Mouse (Mus musculus) CD8-positive naive resting alpha-beta T cell, adult 2 months (primary cell): ENCODE measurements around the gene Larp6.

Source experiments
- DNase-seq, 2 experiments: peaks; one replicate each; pipeline ENCODE4 v3.0.0; 2022; ENCODE audit warnings: low read depth in 2 of 2, low spot score in 2 of 2

The Larp6 gene

DNA sequence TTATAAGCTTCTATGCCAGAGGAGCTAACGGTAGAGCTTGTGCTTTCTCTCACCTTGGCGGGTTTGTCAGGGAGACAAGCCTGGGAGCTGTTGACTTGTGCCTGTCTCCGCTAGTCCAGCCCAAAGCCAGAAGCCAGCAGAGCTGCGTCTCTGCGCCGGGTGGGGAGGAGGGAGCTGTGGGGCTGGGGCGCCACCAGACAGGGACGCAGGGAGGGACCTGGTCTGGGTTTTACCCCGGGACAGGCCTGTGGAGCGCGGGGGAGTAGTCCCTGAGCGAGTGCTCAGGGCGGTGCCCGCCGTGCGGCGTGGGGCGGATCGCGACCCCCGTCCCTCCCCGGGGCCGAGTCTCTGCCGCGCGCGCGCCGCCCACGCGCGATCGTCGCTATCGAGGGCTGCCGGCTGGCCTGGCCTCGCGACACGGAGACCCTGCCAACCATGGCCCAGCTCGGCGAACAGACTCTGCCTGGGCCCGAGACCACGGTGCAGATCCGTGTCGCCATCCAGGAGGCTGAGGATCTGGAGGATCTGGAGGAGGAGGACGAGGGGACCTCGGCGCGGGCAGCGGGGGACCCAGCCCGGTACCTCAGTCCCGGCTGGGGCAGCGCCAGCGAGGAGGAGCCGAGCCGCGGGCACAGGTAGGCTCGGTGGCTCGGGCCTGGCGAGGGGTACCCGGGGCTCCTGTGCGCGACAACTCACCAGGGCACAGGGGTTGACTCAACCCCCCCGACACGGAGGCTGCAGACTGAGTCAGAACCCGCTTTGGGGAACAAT, at the start of gene Larp6:
Gene Larp6, plus strand, starts transcription at position 219 of the 771 bp plus-strand sequence.
- DNase-seq, result no peak

DNA sequence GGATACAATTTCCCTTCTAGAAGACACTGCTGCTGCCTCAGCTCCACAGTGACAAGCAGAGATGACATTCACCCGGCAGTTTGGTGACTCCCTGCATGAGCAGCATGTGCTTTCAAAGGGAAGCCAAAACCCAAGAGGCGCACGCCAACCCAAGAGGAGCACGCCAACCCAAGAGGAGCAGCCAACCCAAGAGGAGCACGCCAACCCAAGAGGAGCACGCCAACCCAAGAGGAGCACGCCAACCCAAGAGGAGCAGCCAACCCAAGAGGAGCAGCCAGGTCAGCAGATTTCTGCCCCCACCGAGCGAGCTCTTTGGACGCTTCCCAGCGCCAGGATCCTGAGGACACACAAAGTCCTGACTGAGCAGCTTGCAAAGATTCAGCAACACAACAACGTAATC, 48.4 kb upstream of the Larp6 start:
- DNase-seq, result no peak

DNA sequence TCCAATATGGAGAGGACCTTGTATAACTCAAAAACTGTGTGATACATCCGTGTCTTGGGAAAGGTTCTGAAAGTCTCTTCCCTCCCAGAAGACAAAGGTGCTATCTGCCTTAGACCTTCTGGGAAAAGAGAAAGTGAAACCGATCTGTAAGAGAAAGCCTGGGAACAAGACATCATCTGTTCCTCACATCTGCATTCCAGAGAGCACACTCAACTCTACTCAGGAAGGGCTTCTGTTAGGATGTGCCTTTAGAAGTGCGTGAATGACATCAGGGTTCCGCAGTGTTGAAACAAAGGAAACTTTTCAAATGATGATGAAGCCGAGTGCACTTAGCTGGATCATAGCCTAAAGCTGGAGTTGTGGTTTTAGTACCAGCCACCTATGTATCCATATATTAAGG, 47.9 kb upstream of the Larp6 start:
- DNase-seq, result no peak

DNA sequence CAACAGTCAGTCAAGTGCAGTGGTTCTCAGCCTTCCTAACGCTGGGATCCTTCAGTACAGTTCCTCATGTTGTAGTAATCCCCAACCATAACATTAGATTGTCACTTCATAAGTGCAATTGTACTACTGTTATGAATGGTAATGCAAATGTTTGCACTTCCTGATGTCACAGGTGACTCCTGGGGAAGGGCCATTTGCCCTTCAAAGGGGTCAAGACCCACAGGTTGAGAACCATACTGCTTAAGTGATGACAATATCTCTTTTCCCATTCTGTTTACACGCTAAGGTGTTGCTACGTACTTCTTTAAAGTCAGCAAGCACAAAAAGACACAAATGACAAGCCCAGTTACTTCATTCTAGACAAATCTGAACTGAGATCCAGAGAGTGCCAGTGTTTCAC, 47.3 kb upstream of the Larp6 start:
- DNase-seq, result no peak

DNA sequence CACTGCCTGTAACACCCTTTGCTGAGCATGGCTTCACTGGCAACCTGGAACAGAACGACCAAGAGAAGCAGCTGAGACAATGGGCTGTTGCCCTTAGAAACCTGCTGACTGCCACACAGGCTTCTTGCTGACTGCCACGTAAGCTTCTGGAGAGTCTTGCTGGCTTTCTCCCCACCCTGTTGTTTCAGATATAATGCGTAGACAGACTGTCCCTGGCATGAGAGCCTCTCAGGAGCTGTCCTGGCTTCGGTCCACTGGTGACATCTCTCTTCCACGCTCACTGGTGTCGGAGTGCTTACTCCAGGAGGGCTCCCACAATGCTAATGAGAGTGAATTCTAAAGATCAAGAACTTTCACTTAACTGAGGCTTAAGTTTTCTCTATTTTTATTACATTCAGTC, 43.9 kb upstream of the Larp6 start:
- no peak for DNase-seq

DNA sequence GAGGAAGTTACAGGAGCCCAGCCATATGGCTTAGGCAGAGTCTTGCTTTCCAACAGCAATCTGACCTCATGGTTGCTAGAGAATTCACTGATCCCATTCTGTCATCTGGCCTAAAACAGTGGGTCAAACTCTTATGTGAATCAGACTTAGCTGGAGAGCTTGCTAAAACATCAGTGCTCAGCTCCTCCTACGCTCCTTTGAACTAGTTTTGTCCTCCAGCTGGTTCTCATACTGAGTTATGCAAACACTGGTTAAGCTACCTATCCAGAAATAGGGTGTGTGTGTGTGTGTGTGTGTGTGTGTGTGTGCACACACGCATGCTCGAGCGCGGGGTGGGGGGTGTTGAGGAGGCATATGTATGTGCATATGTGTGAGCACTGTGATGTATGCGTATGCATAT, 40.2 kb upstream of the Larp6 start:
- DNase-seq, result no peak

DNA sequence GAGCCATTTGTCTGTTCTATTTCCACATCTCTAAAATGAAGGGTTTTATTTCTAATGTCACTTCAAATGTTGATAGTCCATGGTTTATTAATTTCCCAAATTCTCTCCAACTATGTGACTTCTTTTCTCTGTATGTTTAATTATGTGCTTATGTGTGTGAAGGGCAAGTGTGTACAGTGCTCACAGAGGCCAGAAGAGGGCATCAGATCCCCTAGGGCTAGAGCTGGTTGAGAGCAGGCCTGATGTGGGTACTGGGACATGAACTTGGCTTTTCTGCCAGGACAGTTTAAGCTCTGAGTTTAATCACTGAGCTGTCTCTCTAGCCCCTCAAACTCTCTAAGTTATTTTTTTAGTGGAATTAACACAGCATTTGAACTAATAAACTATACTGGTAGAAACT, 38.0 kb upstream of the Larp6 start:
- no peak for DNase-seq

DNA sequence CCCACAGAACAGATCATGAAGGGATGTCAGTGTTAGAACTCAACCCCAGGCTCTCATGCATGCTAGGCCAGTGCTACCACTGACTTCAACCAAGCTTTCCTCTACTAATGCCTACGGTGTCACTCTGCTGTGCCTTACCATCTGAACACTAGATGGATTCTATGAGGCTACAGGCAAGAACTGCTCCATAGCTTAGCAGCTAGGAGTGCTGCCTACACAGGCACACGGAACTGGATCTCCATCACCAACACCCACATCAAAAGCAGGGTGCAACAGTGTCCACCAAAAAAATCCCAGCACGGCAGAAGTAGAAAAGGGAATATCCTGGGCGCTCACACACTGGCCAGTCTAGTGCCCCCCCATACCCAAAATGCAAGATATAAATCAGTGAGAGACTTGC, 36.4 kb upstream of the Larp6 start:
- no peak for DNase-seq

DNA sequence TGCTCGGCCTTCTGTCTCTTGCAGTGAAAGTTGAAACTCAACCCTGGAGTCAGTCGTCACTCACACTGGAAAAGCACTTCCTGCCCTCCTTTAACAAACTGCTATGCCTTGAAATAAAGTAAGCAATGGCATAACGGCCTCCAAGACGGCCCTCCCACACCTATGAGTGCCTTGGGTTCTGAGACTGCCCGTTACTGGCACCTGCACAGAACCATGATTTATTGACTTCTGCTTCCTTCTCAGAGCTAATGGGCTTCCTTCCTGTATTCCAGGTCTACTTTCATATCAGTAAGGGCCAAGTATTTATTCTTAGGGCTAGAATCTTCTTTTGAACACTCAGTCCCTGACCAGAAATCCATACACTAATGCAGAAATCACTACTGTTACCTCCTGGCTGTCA, 33.9 kb upstream of the Larp6 start:
- no peak for DNase-seq

DNA sequence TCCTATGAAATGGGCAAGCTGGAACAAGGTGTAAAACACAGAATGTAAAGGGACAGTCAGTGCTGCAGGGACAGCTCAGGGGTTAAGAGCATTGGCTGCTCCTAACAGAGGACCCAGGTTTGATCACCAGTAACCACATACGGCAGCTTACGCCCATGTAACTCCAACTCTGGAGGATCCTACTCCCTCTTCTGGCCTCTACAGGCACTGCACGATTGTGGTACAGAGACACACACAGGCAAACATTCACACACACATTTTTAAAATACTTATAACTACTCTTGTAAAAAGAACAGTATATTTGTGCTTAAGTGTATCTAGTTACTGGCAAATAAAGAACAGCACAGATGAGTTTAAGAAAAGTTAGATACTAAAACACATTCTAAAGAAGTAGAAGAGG, 31.8 kb upstream of the Larp6 start:
- DNase-seq, result no peak

DNA sequence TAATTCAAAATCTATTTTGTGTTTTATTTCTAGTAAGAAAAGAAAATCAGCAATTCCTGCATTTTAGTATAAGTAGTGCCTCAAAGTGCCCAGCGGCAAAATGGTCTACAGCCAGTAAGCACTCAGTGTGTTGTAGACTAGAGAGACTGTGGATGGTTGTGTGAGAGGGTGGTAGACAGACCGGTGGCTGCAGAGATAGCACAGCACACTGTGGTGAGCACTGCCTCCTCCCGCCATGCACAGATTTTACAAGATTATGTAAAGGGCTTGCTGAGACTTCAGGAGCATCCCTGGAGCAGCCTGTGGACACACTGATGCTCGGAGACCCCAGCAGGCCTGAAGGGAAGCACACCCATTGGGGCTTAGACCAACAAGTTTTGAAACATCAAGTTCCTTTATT, 30.0 kb upstream of the Larp6 start:
- no peak for DNase-seq

DNA sequence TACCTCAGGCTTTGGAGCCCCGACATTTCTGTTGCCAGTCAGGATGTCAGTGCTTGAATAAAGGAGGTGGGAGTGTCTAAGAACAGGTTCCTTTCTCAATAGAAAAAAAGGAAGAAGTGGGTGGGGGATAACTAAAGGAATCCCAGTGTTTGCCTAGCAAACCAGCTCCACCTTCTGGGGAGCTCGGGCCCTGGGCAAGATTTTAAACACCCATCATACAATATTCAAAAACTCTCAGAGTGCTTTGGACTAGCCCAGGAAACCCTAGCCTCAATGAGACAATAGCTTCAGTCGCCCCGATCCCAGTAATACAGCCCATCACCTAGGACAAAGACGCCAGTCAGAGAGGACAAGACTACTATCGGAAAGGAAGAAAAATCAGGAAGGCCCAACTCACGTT, 25.4 kb upstream of the Larp6 start:
- DNase-seq, result no peak

DNA sequence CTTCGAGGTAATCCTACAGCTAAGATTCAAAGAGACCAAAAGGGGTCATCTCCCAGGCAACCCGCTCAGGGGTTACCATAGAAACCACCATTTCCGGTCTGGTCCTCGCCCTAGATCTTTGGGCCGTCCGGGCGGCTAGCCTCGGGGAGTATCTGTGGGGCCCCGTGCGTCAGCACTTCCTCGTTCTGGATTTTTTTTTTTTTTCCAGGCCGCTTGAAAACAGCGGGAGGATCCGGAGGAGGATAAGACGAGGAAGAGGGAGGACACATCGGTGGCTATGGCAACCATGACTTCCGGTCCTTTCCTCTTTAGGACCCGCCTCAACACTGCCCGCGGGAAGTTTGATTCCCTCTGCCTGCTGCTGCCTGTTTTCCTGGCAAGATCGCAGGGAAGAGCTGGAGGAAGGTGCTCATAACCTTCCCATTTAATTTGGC, 24.9 kb upstream of the Larp6 start, which contains the start of gene Lrrc49:
Gene Lrrc49, minus strand, starts transcription at position 268 of the 434 bp plus-strand sequence.
- DNase-seq, result peak; percentile 27 to 36

DNA sequence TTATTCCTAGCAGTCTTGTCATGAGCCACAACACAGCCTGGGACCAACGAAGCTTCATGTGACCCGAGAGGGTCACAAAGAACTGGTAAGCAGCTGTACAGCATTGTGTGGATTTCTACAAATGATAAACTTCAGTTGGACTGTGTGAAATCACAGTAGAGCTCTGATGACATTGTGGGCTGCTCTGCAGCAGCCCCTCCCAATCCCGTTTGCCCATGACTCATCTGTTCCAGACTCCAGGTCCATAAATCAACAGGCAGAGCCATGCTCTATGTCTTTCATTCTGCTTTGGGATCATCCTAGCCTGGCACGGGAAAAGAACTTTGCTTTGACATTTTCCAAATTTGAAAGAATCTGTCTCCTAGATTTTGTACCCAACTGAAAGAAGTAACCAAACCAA, 20.2 kb upstream of the Larp6 start:
- DNase-seq, result no peak

DNA sequence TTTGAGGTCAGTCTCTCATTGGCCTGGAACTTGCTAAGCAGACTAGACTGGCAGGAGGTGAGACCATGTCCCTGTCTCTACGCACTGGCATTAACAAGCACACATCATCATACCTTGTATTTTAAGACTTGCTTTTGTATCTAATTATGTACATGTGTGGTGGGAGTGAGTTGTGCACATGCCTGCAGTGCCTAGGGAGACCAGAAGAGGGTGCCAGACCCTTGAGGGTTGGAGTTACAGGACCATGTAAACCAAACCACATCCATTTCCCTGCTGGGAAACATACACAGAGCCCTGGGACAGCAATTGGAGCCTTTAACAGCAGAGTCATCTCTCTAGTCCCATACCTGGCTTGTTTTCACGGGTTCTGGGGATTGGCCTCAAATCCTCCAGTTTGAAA, 18.8 kb upstream of the Larp6 start:
- no peak for DNase-seq

DNA sequence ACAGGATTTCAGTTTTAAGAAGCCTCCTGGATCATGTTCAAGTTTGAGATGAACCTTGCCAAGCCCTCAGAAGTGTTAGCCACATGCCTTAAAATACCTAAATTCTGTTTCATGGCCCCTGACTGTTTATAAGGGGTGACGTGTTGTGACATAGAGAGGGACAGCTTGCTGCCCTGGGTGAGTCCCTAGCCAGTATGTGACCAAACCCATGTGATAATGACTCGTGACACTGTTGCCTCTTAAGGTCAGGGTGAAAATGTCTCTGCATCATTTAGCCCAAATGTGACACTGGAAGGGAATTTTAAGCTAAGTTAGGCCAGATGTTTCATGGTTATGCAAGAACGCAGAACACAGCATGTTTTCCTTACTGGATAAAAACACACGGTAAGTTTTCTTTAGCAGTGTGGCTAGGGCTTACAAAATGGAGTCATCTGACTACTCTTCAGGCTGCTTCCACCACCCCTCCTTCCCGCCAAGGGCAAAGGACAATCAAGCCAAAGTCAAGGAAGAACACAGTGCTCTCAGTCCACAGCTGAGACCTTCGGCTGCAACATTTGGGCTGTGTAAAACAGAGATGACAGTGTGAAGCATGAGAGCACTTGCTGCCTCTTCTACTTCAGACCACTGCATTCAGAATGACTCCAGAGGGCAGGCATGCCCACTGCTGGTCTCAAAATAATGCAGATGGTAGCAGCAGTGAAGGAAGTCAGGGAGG, 16.4 kb upstream of the Larp6 start:
- no peak for DNase-seq

DNA sequence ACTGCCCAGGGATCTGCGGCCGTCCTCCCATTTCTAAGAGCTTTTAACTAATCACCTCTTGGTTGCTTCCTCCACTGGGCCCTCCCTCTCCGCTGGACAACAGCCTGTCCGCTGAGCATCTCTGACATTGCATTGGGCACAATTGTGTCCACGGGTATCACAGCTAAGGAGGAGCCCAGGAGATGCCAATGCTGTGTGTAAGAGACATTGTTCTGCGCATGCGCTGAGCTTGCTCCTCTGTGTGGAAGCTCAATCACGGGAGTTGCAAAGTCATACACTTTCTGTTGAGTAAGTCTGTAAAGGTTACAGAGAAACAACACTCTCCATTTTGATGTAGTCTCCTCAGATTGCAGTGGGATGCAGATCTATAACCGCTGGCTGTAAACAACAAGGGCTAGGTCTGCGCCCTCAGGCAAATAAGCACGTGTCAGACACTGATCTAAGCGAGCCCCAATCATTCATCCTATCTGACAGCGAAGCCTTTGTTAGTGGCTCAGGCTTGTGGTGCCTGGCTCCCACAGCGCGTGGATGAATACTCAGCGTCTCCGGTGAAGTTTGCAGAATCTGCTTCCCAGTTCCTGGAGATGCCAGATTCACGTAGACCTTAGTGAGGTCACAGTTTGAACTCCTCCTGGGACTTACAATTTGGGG, 13.1 kb upstream of the Larp6 start:
- DNase-seq, result no peak

DNA sequence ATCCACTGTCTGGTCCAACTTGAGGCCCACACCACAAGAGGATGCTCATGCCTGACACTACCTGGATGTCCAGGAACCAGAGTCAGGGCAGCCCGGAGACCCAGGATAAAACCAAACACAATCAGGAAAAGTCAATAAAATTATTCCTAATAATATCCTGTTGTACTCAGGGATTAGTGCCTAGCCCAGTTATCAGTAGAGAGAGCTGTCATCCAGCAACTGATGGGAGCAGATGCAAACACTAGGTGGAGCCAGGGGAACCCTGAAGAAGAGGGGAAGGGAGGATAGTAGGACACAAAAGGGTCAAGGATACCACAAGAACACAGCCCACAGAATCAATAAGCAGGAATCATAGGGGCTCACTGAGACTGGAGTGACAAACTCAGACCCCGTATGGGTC, 5.2 kb upstream of the Larp6 start:
- no peak for DNase-seq

DNA sequence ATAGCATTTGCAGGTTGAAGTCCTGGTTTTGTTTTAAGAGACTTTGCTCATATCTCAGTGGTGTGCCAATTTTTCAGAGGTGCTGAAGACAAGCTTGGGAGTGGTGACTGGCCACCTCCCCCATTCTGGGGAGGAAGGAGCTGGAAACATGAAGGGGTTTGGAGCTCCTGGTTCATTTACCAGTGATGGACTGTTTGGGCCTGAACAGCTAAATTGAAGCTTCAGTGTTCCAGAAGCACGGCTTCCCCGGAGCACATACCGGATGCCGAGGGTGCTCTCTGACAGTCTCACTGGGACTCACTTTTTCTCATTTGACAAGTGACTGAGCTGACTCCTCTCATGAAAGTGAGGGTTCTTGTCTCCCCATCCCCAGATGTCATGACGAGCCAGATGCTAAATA, 4.2 kb upstream of the Larp6 start:
- no peak for DNase-seq

DNA sequence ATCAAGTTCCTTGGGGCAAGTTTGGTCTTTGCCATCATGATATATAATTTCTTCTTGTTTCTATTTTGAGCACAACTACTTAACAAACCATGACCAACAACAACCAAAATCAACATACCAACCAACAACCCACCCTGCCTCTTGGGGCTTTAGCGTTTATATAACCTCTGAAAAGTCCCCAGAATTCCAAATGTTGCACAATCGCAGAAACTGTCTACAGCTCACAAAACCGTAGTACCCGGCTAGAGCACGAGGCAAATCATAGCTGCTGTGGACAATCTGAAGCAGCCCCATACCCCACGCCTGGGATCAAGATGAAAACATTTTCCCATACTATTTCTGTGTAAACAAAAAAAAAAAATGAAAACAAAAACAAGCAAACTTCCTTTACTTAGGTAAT, 3.1 kb upstream of the Larp6 start:
- DNase-seq, result no peak

DNA sequence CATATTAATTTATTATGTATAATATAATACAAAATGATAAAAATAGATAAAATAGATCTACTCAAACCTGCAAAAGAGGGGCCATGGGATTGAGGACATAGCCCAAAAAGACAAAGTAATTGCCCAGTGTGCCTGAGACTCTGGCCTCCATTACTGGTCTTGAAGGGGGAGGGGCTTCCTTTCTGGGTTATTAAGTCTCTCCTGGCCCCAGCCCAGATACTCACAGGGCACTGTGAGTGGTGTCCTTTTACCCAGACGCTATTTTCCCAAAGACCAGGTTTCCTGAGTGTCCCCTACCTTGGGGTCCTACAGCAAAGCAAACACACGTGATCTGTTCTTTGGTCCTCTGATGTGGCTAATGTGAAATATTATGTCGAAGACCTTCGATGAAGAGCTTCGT, 778 bp upstream of the Larp6 start:
- DNase-seq, result no peak

DNA sequence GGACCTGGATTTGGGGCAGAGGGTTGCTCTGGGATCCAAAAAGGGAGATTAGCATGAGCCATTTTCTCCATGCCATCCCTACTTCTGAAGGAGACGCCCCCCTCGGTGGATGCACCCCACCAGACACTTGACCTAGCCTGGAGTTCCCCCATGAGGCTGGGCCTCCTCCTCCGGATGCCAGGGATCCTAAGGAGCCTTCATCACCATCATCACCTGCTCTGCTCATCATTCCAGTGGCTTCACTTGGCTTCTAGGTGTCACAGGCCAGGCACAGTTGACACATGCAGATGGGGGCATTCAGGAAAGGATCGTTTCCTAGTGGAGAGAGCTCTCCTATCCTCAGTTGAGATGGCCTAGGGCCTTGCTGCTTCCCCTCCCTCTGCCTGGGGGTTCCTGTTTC, 827 bp downstream of the Larp6 start:
- no peak for DNase-seq
